Mouse (Mus musculus): ENCODE data around the gene Dgcr6. TPM values are rescaled to one million over a fixed set of nuclear protein-coding genes. Genes with fewer than 3 reads are reported as not detected.

Gene Dgcr6
- total RNA-seq, 2 experiments from 2014 or later: 39.6 to 44.8 TPM

DNA sequence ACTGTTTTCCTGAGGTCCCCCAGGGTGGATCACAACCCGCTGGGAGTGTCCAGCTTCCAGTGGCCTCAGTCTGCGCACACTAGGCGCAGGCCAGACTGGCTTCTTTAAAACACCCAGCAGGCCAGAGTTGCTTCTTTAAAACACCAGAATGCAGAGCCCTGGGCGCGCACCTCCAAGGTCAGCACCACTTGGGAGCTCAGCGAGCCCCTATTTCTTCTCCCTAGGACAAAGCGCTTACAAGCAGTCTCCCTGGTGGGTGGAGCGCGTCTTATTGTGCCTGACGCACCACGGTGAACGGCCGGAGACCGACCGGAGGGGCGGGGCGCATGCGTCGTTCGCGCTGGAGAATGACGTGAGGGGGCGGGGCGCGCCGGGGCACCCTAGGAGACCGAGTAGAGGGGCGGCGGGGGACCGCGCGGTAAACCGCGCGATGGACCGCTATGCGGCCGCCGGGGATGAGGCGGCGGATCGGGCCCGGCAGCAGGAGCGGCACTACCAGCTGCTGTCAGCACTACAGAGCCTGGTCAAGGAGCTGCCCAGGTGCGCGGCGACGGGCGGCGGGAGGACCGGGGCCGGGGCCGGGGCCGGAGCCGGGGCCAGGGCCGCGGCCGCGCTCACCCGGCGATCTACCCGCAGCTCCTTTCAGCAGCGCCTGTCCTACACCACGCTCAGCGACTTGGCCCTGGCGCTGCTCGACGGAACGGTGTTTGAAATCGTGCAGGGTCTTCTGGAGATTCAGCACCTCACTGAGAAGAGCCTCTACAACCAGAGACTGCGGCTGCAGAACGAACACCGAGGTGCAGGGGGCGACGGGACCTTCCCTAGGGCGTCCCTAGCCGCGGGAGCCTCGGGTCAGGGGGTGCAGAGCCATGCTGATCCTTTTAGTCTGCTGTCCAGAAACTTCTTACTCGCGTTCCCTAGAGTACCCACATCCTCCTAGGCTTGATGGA lies 13.7 kb downstream of the Dgcr6 start:
- peak; percentile 82 for DNase-seq (ENCODE audit: low spot score)
- intact Hi-C loops (cut with DNase I): no loop called here

DNA sequence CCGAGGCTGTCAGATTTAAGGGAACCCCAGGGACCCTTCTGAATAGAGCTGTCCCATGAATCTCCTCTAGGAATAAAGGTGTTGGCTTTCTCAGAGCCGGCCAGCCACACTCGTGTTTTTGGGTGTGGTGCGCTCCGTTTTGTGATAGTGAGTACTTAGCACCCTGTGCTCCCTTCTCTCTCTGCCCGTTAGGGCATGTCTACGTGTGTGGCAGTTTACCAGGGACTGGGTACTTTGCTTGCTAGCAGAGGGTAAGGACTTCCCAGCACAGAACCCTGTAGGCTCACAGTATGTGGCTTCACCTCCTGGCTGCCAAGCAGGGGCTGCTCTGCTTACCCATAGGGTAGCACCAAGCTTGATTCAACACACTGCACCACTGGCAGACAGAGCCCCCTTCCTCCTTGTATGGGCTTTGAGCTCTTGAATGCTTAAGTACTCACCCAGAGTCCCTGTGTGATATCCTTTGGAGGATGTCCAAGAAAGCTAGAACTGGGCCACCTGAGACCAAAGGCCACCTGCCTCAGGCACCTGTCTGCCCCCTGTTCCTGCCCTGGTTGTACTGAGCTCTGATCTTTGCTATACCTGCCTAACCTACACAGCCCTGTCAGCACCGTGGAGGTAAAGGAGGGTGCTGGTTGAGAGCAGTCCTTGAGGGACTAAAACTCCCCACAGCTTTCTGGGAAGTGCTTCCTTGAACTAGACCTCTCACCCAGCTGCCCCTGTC lies 16.2 kb downstream of the Dgcr6 start:
- DNase-seq (ENCODE audit: low spot score): no peak
- intact Hi-C loops (cut with DNase I): no loop called here

- no peak for DNase-seq (ENCODE audit: low spot score)
- intact Hi-C loops (cut with DNase I): no loop called here
These were observed 18.1 kb downstream of the Dgcr6 start for GRCm38 (mm10) chr16:18070798-18071197.

GRCm38 (mm10) chr16:18072089-18072488 lies 19.4 kb downstream of the Dgcr6 start:
- DNase-seq (ENCODE audit: low spot score): no peak
- intact Hi-C loops (cut with DNase I): no loop called here

DNA sequence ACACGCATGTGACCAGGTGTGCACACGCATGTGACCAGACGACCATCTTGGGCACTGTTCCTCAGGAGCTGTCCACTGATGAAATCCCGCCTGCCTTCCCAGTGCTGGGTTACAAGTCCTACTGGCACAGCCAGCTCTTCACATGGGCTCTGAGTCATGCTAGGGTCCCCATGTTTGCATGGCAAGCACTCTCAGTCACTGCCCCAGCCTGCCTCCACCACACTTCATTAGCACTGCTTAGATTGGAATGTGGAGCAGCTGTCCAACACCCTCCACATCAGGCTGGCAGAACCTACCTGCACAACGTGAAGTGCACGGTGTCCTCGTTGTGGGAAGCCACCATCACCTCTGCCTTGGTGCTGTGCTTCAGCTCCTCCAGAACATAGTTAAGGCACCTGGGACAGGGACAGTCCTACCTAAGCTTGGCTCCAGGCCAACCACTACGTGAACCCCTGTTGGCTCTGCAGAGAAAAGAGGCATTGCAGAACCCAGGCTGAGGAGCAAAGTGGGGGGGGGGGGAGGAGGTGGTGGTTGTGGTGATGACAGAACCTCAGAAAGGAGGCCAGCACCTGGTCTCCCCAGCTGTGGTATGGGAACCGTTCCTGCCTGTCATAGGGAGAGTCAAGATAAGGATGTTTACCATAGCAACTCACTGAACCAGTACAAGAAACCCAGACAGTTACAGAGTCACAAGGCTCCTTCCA lies 20.8 kb downstream of the Dgcr6 start:
- intact Hi-C loops (cut with DNase I): no loop called here
- no peak for DNase-seq (ENCODE audit: low spot score)

GRCm38 (mm10) chr16:18074611-18075010 lies 22.0 kb downstream of the Dgcr6 start:
- no peak for DNase-seq (ENCODE audit: low spot score)
- intact Hi-C loops (cut with DNase I): no loop called here

GRCm38 (mm10) chr16:18075201-18075600 lies 22.5 kb downstream of the Dgcr6 start:
- intact Hi-C loops (cut with DNase I): no loop called here
- no peak for DNase-seq (ENCODE audit: low spot score)

DNA sequence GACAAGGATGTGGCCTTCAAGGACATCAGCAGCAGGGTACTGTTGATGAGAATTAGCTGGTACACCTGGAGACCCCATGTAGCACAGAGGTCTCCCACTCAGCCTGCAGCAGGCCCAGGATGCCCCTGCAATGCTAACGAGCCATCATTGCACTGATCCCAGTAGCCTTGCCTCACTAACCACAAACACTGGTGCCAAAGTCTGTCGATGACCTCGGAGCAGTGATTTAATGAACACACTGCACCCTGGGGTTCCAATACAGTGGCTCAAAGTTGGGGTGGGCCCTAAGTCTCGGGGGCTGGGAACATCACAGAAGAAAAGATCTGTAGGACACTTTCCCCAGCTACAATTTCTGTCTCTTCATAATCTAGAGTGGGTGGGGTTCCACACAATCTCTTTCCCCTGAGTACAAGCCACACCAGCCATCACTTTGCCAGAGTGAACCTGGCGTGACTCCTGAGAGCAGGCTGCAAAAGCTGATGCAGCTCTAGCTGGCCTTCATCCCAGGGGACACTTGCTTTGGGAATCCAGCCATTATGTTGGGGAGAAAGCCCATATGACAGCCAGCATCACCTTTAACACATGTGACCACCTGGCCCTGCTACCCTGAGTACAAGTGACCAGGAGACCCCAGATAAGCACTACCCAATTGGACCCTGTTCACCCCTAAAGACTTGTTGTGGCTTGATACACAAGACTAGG lies 25.8 kb downstream of the Dgcr6 start:
- no peak for DNase-seq (ENCODE audit: low spot score)
- intact Hi-C loops (cut with DNase I): no loop called here

GRCm38 (mm10) chr16:18079300-18079699 lies 26.6 kb downstream of the Dgcr6 start:
- intact Hi-C loops (cut with DNase I): no loop called here
- DNase-seq (ENCODE audit: low spot score): no peak

DNA sequence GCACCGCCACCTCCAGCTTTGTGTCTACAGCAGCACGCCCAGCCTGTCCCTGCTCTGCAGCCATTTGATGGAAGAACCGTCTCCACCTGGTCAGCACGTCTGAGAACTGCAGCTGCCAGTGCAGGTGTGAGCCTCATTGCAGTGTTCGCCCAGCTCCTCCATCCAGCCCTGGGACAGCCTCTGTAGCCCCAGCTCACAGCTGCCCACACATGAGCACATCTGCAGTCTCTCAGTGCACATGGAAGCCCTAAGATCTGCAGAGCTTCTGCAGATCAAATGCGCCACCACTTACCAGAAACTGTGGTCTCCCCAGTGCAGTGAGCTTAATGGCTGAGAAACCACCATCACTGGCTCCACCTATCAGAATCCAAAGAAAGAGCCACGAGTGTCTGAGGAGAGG lies 27.5 kb downstream of the Dgcr6 start:
- DNase-seq (ENCODE audit: low spot score): no peak
- intact Hi-C loops (cut with DNase I): no loop called here

GRCm38 (mm10) chr16:18081149-18081827 lies 28.6 kb downstream of the Dgcr6 start:
- no peak for DNase-seq (ENCODE audit: low spot score)
- intact Hi-C loops (cut with DNase I): no loop called here

DNA sequence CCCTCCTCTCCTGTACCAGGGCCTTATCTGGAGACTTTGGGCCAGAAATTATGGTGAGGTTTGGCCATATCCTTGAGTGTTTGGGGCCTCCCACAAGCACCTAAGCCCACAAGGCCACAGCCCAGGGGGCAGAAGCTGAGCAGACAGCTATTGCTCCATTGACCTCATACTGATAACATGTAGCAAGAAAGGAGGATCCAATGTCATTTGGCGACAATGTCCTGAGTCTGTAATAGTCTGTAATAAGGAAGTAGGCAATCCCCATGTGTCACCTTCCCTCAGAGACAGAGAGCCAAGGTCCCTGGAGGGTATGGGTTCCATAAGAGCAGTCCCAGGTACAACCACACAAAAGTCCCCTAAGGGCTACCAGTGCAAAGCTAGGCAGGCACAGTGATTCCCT lies 29.6 kb downstream of the Dgcr6 start:
- intact Hi-C loops (cut with DNase I): no loop called here
- no peak for DNase-seq (ENCODE audit: low spot score)

DNA sequence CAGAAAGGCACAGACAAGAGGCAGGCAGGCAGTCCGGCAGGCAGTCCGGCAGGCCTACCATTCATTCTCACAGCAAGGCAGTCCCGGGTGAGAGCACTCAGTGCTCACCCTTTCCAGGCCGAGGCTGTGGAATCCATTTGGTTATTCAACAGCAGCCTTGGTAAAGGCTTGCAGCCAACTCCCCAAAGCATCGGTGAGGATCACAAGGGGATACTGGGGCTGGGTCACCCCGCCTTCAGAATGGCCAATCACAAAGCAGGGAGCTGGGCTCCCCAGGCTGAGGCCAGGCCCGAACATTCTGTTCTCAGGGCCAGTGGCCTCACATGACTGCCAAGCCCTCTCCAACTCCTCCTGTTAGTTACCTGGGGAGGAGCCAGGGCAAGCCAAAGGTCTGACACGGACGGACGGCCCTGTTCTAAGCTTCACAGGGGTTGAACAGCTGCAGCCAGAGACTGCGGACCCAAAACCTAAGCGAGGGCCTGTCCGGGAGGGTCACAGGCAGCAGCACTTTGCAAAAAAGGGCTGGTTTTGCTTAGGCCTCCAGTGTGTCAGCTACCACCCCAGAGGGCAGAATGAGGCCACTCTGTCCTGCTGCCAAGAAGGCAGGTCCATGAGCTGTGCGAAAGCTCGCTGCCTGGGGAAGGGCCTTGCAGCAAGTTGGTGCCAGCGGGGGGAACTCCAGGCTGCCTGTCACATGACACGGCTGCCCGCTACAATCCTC lies 30.7 kb downstream of the Dgcr6 start:
- intact Hi-C loops (cut with DNase I): no loop called here
- peak; percentile 65 for DNase-seq (ENCODE audit: low spot score)

DNA sequence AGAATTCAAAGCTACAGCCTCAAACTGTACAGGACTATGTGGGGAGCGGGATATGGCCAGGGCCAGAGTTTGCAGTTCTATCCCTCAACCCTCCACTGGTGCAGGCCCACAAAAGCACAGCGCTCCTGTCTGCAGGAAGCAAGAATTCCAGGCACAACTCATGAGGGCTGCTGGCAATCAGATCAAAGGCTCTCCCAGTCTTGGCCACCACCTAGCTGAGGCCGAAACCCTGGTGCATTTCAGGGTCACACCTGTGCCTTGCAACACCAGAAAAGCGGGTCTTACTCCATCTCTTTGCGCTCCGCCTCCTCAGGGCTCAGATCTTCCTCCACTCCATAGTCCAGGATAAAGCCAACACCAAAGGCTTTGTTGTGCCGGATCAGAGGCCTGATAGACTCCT lies 31.6 kb downstream of the Dgcr6 start:
- no peak for DNase-seq (ENCODE audit: low spot score)

DNA sequence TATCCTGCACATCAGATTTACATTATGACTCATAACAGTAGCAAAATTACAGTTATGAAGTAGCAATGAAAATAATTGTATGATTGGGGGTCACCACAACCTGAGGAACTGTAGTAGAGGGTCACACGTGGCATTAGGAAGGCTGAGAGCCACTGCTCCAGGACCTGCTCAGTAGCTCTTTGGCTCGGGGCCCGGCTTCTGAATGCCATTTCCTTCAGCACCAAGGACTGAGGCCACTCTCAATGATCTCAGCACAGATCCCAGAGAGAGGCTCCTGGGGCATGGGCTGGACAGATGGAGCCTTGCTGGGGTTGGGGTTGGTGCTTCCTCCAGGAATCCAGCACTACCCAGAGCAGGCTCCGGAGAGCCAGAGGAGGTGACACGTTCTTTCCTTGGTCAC lies 34.4 kb downstream of the Dgcr6 start:
- no peak for DNase-seq (ENCODE audit: low spot score)
- intact Hi-C loops (cut with DNase I): no loop called here

More for the DNA sequence above, 31.6 kb downstream of the Dgcr6 start:
- intact Hi-C loops (cut with DNase I): no loop called here

GRCm38 (mm10) chr16:18096348-18096747 lies 43.7 kb downstream of the Dgcr6 start:
- DNase-seq (ENCODE audit: low spot score): no peak
- intact Hi-C loops (cut with DNase I): no loop called here

DNA sequence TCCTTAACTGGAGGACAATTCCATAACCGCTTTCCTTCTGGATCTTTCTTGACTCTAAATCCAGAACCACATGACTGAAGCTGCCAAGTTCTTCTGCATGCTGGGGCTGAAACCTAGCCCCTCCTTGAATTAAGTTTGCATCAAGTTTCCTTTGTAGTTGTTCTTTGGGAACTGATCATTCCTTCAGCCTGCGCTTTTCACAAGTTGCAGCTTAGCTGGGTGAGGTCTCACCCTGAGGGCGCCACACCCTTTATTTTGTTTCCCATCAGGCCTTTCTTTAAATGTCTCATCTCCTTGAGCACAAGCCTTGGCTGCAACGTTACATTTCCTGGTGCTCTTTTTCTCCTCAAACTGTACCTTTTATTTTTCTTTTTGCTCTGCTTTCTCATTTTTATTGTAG lies 50.2 kb downstream of the Dgcr6 start:
- intact Hi-C loops (cut with DNase I): no loop called here
- DNase-seq (ENCODE audit: low spot score): no peak

DNA sequence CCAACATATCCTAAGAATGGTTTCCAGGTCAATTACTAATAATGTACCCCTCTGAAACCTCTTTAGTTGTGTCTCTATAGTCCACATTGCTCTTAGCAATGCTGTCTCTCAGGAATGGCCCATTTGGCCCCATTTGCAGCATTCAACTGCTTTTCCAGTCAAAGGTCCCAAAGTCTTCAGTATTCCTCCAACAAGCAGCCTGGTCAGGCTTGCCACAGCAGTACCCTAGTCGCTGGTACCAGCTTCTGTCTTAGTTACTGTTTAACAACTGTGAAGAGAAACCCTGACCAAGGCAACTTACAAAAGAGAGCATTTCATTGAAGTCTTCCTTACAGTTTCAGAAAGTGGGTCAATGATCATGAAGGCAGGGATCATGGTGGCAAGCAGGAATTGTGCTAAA lies 50.7 kb downstream of the Dgcr6 start:
- intact Hi-C loops (cut with DNase I): no loop called here
- no peak for DNase-seq (ENCODE audit: low spot score)

DNA sequence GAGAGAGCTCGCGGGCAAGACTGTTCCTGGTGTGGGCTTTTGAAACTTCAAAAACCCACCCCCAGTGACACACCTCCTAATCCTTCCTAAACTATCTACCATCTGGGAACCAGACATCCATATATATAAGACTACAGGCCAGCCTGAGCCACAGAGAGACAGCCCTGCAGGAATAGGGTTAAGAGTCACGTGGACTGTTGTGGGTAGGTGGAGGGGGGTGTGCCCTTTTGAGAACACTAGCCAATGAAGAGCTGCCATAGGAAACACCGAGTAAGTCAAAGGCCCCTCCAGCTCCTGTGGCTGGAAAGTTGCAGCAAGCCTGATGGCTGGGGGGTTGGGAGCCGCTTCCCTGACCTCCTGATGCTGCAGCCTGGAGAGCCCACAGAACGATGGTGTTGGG lies 51.1 kb downstream of the Dgcr6 start:
- intact Hi-C loops (cut with DNase I): no loop called here
- DNase-seq (ENCODE audit: low spot score): no peak

All from heart, postnatal 25 days (tissue).